Mouse (Mus musculus): ENCODE measurements around the gene Rab8b.

DNA sequence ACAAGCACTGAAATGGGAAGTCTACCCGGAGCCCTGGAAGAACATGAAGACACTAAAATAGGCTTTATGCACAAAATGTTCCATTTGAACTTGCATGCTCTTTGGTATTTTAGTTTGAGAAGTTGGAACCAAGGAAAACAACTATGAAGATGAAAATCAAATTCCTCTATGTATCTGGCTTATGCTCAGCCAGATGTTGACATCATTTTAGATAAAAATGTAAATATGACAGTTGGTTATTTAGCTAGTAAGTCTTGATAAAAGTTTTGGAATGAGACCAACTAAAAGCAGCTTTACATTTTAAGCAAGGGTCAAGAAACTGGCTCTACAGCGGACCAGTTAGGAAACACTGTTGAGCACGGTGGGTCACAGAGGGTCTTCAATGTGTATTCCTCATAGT, 4.9 kb downstream of the Rab8b start:
- TF ChIP-seq POLR2A (IDR thresholded peaks at IDR 0.05; ENCODE audit: extremely low read depth, insufficient read depth, low read length) (no peak), CTCF (IDR thresholded peaks at IDR 0.05; ENCODE audit: low read depth, low read length) (no peak)

Measured in liver, adult 2 months (tissue).